Mouse (Mus musculus) spleen, adult 2 months (tissue): ENCODE data around the gene Zfp330. TPM values are rescaled to one million over a fixed set of nuclear protein-coding genes. Genes with fewer than 3 reads are reported as not detected.

Experiments
- DNase-seq, 2 experiments: peaks; one replicate each; pipeline versions ENCODE4 v3.0.0 to v3.0.0-alpha.2; 2012 to 2021; ENCODE audit warnings: low spot score in 2 of 2, low read depth in 1 of 2
- H3K27ac ChIP-seq: fragments of 200-500 bp; 2 replicates; pipeline ENCODE4 v1.5.1; 2012; ENCODE audit warnings: low read length, inconsistent platforms; ENCODE audit not compliant: insufficient read depth
- H3K27me3 ChIP-seq: fragments of 200-500 bp; 2 replicates; pipeline ENCODE4 v1.6.1; 2012; ENCODE audit warnings: mild to moderate bottlenecking, moderate library complexity, low read length, inconsistent platforms; ENCODE audit not compliant: control insufficient read depth, insufficient read depth
- H3K36me3 ChIP-seq: fragments of 200-500 bp; 2 replicates; pipeline ENCODE4 v1.6.1; 2012; ENCODE audit warnings: mild to moderate bottlenecking, low read length, inconsistent platforms; ENCODE audit not compliant: control insufficient read depth, insufficient read depth
- H3K4me1 ChIP-seq: fragments of 200-500 bp; 2 replicates; pipeline ENCODE4 v1.6.1; 2011; ENCODE audit warnings: inconsistent platforms; ENCODE audit not compliant: control insufficient read depth, insufficient read depth, insufficient read length
- H3K4me3 ChIP-seq: fragments of 200-500 bp; 2 replicates; pipeline ENCODE4 v1.5.1; 2011; ENCODE audit warnings: mild to moderate bottlenecking, inconsistent platforms; ENCODE audit not compliant: insufficient read depth, insufficient read length; ENCODE audit errors: extremely low read depth
- CTCF ChIP-seq: fragments of 200-500 bp; IDR thresholded peaks from 2 replicates; pipeline ENCODE4 v1.5.1; 2011; ENCODE audit warnings: mild to moderate bottlenecking, inconsistent platforms; ENCODE audit not compliant: insufficient read depth, insufficient read length, insufficient replicate concordance; ENCODE audit errors: extremely low read depth
- POLR2A ChIP-seq: fragments of 200-500 bp; IDR thresholded peaks from 2 replicates; pipeline ENCODE4 v1.6.1; 2011; ENCODE audit warnings: low read depth, low read length, inconsistent platforms
- WGBS: fragments of 180-500 bp; shearing (Covaris S2); methylation state at CpG from one replicate; pipeline ENCODE4 v1.1.7; 2018; 5-methylcytosine and 5-hydroxymethylcytosine counted together
- polyA plus RNA-seq: library from polyadenylated mRNA; depleted of rRNA; stranded (reverse); fragments of >200 nt; gene quantifications from 2 replicates; pipeline ENCODE4 v1.2.3, GENCODE M21; 2012; rRNA removed

The Zfp330 gene
- polyA plus RNA-seq, 1 experiment, result 8.1 TPM

- TF ChIP-seq POLR2A (no peak), CTCF (no peak)
- WGBS, result 90% methylated on average over 14 of the region's 14 CpGs
- no peak for DNase-seq
- Histone ChIP-seq H3K36me3 (no peaks in the 10 kb centered on the region), H3K4me3 (no peak overlapping the region), H3K4me1 (no peaks in the 10 kb centered on the region), H3K27me3 (no peaks in the 10 kb centered on the region), H3K27ac (no peak overlapping the region)
Measured at GRCm38 (mm10) chr8:82754946-82755345, 19.0 kb downstream of the Zfp330 start.

- H3K4me1 ChIP-seq, result no peaks in the 10 kb centered on the region
- no peak for TF ChIP-seq POLR2A
- TF ChIP-seq CTCF, result no peak
- no peak overlapping the region for H3K27ac ChIP-seq
- no peak overlapping the region for H3K4me3 ChIP-seq
- no peaks in the 10 kb centered on the region for H3K36me3 ChIP-seq
- H3K27me3 ChIP-seq, result no peaks in the 10 kb centered on the region
- DNase-seq, result no peak
Measured at GRCm38 (mm10) chr8:82746617-82747016, 27.3 kb downstream of the Zfp330 start.

- TF ChIP-seq POLR2A (no peak), CTCF (peak; percentile 49; the same call in 1 of the 2 replicates)
- Histone ChIP-seq H3K4me3 (no peak overlapping the region), H3K27ac (no peak overlapping the region), H3K36me3 (no peaks in the 10 kb centered on the region), H3K4me1 (no peaks in the 10 kb centered on the region), H3K27me3 (no peaks in the 10 kb centered on the region)
- 54% methylated on average over 10 of the region's 10 CpGs for WGBS
- DNase-seq, result peak; percentile 25 to 66
Measured at GRCm38 (mm10) chr8:82743905-82744904, 29.8 kb downstream of the Zfp330 start.

Other genes starting within 250 kb of the Zfp330 start
- gene Rnf150, start 89.2 kb upstream of the Zfp330 start, polyA plus RNA-seq, result 1.7 TPM in 2 replicates